Mouse (Mus musculus): ENCODE measurements at regions not wholly inside any gene's neighbourhood (a gene's known extent, or its start where the extent isn't known, plus 50 kb on each side); places are given as distances from the start of the nearest gene placed in this dataset.

GRCm38 (mm10) chr9:43684596-43684995, 59.2 kb upstream of the Nectin1 start:
- TF ChIP-seq POLR2A (IDR thresholded peaks at IDR 0.05; ENCODE audit: low read depth, low read length) (no peak), CTCF (conservative IDR thresholded peaks at IDR 0.05; ENCODE audit: insufficient read depth, insufficient read length, low read depth, low read length) (no peak)

Measured in kidney, adult 2 months (tissue).